Mouse (Mus musculus) myocyte (in vitro differentiated cells): ENCODE data around the gene Cuedc1.

ENCODE experiments used
- CEBPB ChIP-seq: IDR thresholded peaks from 2 replicates; pipeline ENCODE4 v1.6.1; 2011; ENCODE audit warnings: mild to moderate bottlenecking, moderate library complexity; ENCODE audit not compliant: poor library complexity, insufficient read depth, severe bottlenecking
- MAX ChIP-seq: IDR thresholded peaks from one replicate; pipeline ENCODE4 v1.6.1; 2011; ENCODE audit warnings: low read depth, mild to moderate bottlenecking, control low read depth

- no peak for TF ChIP-seq MAX
- no peak for TF ChIP-seq CEBPB
Measured at GRCm38 (mm10) chr11:88171876-88172442, 74.1 kb downstream of the Cuedc1 start.
